Mouse (Mus musculus) hindbrain, embryonic 14.5 days (tissue): ENCODE data around the gene Atp5h. TPM values are rescaled to one million over a fixed set of nuclear protein-coding genes. Genes with fewer than 3 reads are reported as not detected.

Experiments
- ATAC-seq: fragments of 200-750 bp; cut with Nextera tagmentation; 2 replicates; pipeline ENCODE4 v1.8.0; 2017; ENCODE audit warnings: moderate number of reproducible peaks, mild to moderate bottlenecking, moderate TSS enrichment, moderate library complexity; ENCODE audit not compliant: low FRiP score
- DNase-seq: peaks from one replicate; pipeline ENCODE4 v3.0.0-alpha.2; 2015; ENCODE audit warnings: low spot score
- H3K27ac ChIP-seq: fragments of 300-500 bp; sonication (generic); 2 replicates; pipeline ENCODE4 v1.5.1; 2014; ENCODE audit warnings: mild to moderate bottlenecking, moderate library complexity
- H3K27me3 ChIP-seq: fragments of 300-500 bp; sonication (generic); 2 replicates; pipeline ENCODE4 v1.6.1; 2014; ENCODE audit warnings: mild to moderate bottlenecking, low read length, mixed read lengths; ENCODE audit not compliant: control insufficient read depth, insufficient read depth
- H3K36me3 ChIP-seq: fragments of 300-500 bp; sonication (generic); replicated peaks from 2 replicates; pipeline ENCODE4 v1.6.1; 2014; ENCODE audit not compliant: control insufficient read depth, insufficient read depth
- H3K4me1 ChIP-seq: fragments of 300-500 bp; sonication (generic); replicated peaks from 2 replicates; pipeline ENCODE4 v1.6.1; 2014; ENCODE audit warnings: antibody characterized with exemption, low read length, mixed read lengths; ENCODE audit not compliant: control insufficient read depth, insufficient read depth
- H3K4me2 ChIP-seq: fragments of 300-500 bp; sonication (generic); replicated peaks from 2 replicates; pipeline ENCODE4 v1.6.1; 2014; ENCODE audit warnings: mild to moderate bottlenecking, moderate library complexity
- H3K4me3 ChIP-seq: fragments of 300-500 bp; sonication (generic); replicated peaks from 2 replicates; pipeline ENCODE4 v1.5.1; 2014; ENCODE audit warnings: mild to moderate bottlenecking, low read length
- H3K9ac ChIP-seq: fragments of 300-500 bp; sonication (generic); 2 replicates; pipeline ENCODE4 v1.6.1; 2014
- H3K9me3 ChIP-seq: fragments of 300-500 bp; sonication (generic); 2 replicates; pipeline ENCODE4 v1.6.1; 2016; ENCODE audit warnings: low read length; ENCODE audit not compliant: control insufficient read depth
- WGBS: fragments of 180-500 bp; shearing (Covaris S2); extraction: QIAGEN DNeasy Blood & Tissue Kit; methylation state at CpG from one replicate; pipeline ENCODE4 v1.1.7; 2014; 5-methylcytosine and 5-hydroxymethylcytosine counted together
- polyA plus RNA-seq: library from polyadenylated mRNA; unstranded; fragments of >200 nt; fragmentation: Nextera tagmentation; extraction: Ambion mirVana; gene quantifications from 2 replicates; pipeline ENCODE4 v1.2.1, GENCODE M21; 2014

The Atp5h gene
- polyA plus RNA-seq, 1 experiment from 2014 or later: 1,000 TPM

- no peak overlapping the region for H3K27ac ChIP-seq
- ATAC-seq (no peak), DNase-seq (no peak)
- no peaks in the 10 kb centered on the region for H3K27me3 ChIP-seq
- H3K4me2 ChIP-seq: no peak overlapping the region
- 51% methylated on average over 15 of the region's 15 CpGs for WGBS
- no peak overlapping the region for H3K4me3 ChIP-seq
- no peak overlapping the region for H3K9ac ChIP-seq
- H3K4me1 ChIP-seq: peaks cover 2% of the 10 kb centered on the region
- no peaks in the 10 kb centered on the region for H3K9me3 ChIP-seq
- no peaks in the 10 kb centered on the region for H3K36me3 ChIP-seq
Measured at GRCm38 (mm10) chr11:115441417-115441816, 21.7 kb upstream of the Atp5h start.

- Histone ChIP-seq H3K36me3 (no peaks in the 10 kb centered on the region), H3K4me1 (peaks cover 13% of the 10 kb centered on the region), H3K9ac (no peak within 1 kb of the TSS), H3K9me3 (no peaks in the 10 kb centered on the region), H3K27ac (no peak within 1 kb of the TSS), H3K4me2 (no peak within 1 kb of the TSS), H3K4me3 (no peak within 1 kb of the TSS), H3K27me3 (no peaks in the 10 kb centered on the region)
- no peak for DNase-seq
- WGBS: 96% methylated on average over 9 of the region's 9 CpGs
- no peak for ATAC-seq
Measured at GRCm38 (mm10) chr11:115439906-115440595, 20.3 kb upstream of the Atp5h start, which contains the start of gene Trim80. Gene Trim80, plus strand, starts transcription at chr11:115440545.

- no peak for DNase-seq
- Histone ChIP-seq H3K4me1 (peaks cover 13% of the 10 kb centered on the region), H3K9me3 (no peaks in the 10 kb centered on the region), H3K27ac (no peak overlapping the region), H3K4me2 (no peak overlapping the region), H3K27me3 (no peaks in the 10 kb centered on the region), H3K9ac (no peak overlapping the region), H3K36me3 (no peaks in the 10 kb centered on the region), H3K4me3 (no peak overlapping the region)
- no peak for ATAC-seq
- WGBS: 93% methylated on average over 3 of the region's 3 CpGs
Measured at GRCm38 (mm10) chr11:115439326-115439725, 19.6 kb upstream of the Atp5h start.

- DNase-seq (no peak), ATAC-seq (no peak)
- Histone ChIP-seq H3K4me3 (no peak overlapping the region), H3K4me2 (no peak overlapping the region), H3K27ac (no peak overlapping the region), H3K4me1 (peaks cover 13% of the 10 kb centered on the region), H3K36me3 (peaks cover 7% of the 10 kb centered on the region; the same call in 1 of the 2 replicates), H3K27me3 (no peaks in the 10 kb centered on the region), H3K9ac (no peak overlapping the region), H3K9me3 (no peaks in the 10 kb centered on the region)
- 72% methylated on average over 5 of the region's 5 CpGs for whole genome bisulfite sequencing
Measured at GRCm38 (mm10) chr11:115437571-115438122, 17.9 kb upstream of the Atp5h start.

GRCm38 (mm10) chr11:115435596-115436337 is 16.0 kb upstream of the Atp5h start:
- 3% methylated on average over 31 of the region's 31 CpGs for WGBS
- Histone ChIP-seq H3K27ac (no peak overlapping the region), H3K9me3 (no peaks in the 10 kb centered on the region), H3K4me1 (peaks cover 13% of the 10 kb centered on the region), H3K9ac (peak overlapping the region; percentile 41; the same call in 1 of the 2 replicates), H3K27me3 (no peaks in the 10 kb centered on the region), H3K36me3 (peaks cover 26% of the 10 kb centered on the region), H3K4me3 (peak overlapping the region; percentile 16), H3K4me2 (peak overlapping the region; percentile 56)
- ATAC-seq (no peak), DNase-seq (peak; percentile 51)

GRCm38 (mm10) chr11:115433342-115433741 is 13.6 kb upstream of the Atp5h start:
- Histone ChIP-seq H3K36me3 (peaks cover 43% of the 10 kb centered on the region), H3K4me2 (no peak overlapping the region), H3K27ac (no peak overlapping the region), H3K4me3 (no peak overlapping the region), H3K4me1 (peaks cover 13% of the 10 kb centered on the region), H3K9ac (no peak overlapping the region), H3K27me3 (no peaks in the 10 kb centered on the region), H3K9me3 (no peaks in the 10 kb centered on the region)
- WGBS: 83% methylated on average over 6 of the region's 6 CpGs
- no peak for DNase-seq
- no peak for ATAC-seq

- no peak for DNase-seq
- Histone ChIP-seq H3K36me3 (peaks cover 43% of the 10 kb centered on the region), H3K4me1 (peaks cover 13% of the 10 kb centered on the region), H3K9ac (no peak overlapping the region), H3K27me3 (no peaks in the 10 kb centered on the region), H3K9me3 (no peaks in the 10 kb centered on the region), H3K4me2 (no peak overlapping the region), H3K4me3 (no peak overlapping the region), H3K27ac (no peak overlapping the region)
- no peak for ATAC-seq
- WGBS: 83% methylated on average over 4 of the region's 4 CpGs
Measured at GRCm38 (mm10) chr11:115432814-115433213, 13.1 kb upstream of the Atp5h start.

GRCm38 (mm10) chr11:115430561-115430960 is 10.8 kb upstream of the Atp5h start:
- H3K27me3 ChIP-seq: no peaks in the 10 kb centered on the region
- peaks cover 3% of the 10 kb centered on the region for H3K4me1 ChIP-seq
- WGBS: 97% methylated on average over 6 of the region's 6 CpGs
- ATAC-seq: no peak
- H3K9ac ChIP-seq: no peak overlapping the region
- no peaks in the 10 kb centered on the region for H3K9me3 ChIP-seq
- no peak overlapping the region for H3K4me2 ChIP-seq
- no peak for DNase-seq
- H3K4me3 ChIP-seq: no peak overlapping the region
- no peak overlapping the region for H3K27ac ChIP-seq
- H3K36me3 ChIP-seq: peaks cover 63% of the 10 kb centered on the region

- Histone ChIP-seq H3K36me3 (peaks cover 76% of the 10 kb centered on the region), H3K4me2 (no peak overlapping the region)
- DNase-seq: no peak
Measured at GRCm38 (mm10) chr11:115429307-115429706, 9.5 kb upstream of the Atp5h start.

More at GRCm38 (mm10) chr11:115429307-115429706, 9.5 kb upstream of the Atp5h start:
- Histone ChIP-seq H3K4me3 (no peak overlapping the region), H3K4me1 (no peaks in the 10 kb centered on the region), H3K9ac (no peak overlapping the region), H3K27ac (no peak overlapping the region), H3K9me3 (no peaks in the 10 kb centered on the region), H3K27me3 (no peaks in the 10 kb centered on the region)
- no peak for ATAC-seq
- 90% methylated on average over 7 of the region's 7 CpGs for WGBS
